Mouse (Mus musculus): ENCODE measurements around the gene Pbx4. TPM values are rescaled to one million over a fixed set of nuclear protein-coding genes. Genes with fewer than 3 reads are reported as not detected.
A peak's percentile ranks its signal among the peaks of the same experiment; 100 is the strongest.

Gene Pbx4
- polyA plus RNA-seq, 2 experiments: 6.6 to 6.8 TPM

DNA sequence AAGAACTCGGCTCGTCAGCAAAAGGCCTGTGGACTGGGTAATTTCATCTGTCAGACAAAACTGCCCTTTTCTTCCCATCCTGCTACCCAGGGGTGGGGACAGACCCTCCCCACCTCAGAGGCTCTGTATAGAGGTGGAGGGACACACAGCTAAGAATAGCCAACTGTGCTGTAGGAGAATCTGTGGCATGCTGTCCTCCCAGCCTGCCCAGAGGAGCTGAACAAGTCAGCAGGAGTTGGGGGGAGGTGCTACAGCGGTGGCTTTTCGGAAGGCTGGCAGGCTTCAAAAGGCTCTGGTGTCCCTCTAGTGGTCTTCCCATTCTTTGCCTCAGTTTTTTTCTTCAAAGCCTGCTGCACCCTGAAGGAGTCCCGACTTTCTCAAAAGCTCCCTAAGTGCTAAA is 83.5 kb downstream of the Pbx4 start:
- no peak for DNase-seq (ENCODE audit: low spot score)
- Histone ChIP-seq H3K4me2 (replicated peaks; ENCODE audit: low read depth, low read length, severe bottlenecking) (no peak overlapping the region), H3K4me3 (replicated peaks; ENCODE audit: low read length) (no peak overlapping the region), H3K36me3 (ENCODE audit: control insufficient read depth, insufficient read depth, low read length) (peaks cover 72% of the 10 kb centered on the region), H3K27me3 (ENCODE audit: control insufficient read depth, insufficient read depth, low read length) (no peaks in the 10 kb centered on the region), H3K27ac (replicated peaks; ENCODE audit: low read depth, low read length) (no peak overlapping the region), H3K4me1 (ENCODE audit: control insufficient read depth, insufficient read depth, low read length) (peaks cover 4% of the 10 kb centered on the region; the same call in 1 of the 2 replicates), H3K9ac (ENCODE audit: low read depth, low read length, severe bottlenecking) (no peak overlapping the region), H3K9me3 (ENCODE audit: control insufficient read depth, low read length) (no peaks in the 10 kb centered on the region)
- 62% methylated on average over 5 of the region's 5 CpGs for WGBS
- no peak for ATAC-seq (ENCODE audit: low FRiP score, low read depth)
- TF ChIP-seq POLR2A (IDR thresholded peaks at IDR 0.05; ENCODE audit: borderline replicate concordance, extremely low read depth, insufficient read depth, insufficient read length): no peak

GRCm38 (mm10) chr8:69918506-69918905 is 86.2 kb downstream of the Pbx4 start:
- Histone ChIP-seq H3K9me3 (ENCODE audit: control insufficient read depth, low read length) (no peaks in the 10 kb centered on the region), H3K4me1 (ENCODE audit: control insufficient read depth, insufficient read depth, low read length) (peaks cover 4% of the 10 kb centered on the region; the same call in 1 of the 2 replicates), H3K9ac (ENCODE audit: low read depth, low read length, severe bottlenecking) (no peak overlapping the region), H3K4me3 (replicated peaks; ENCODE audit: low read length) (no peak overlapping the region), H3K27me3 (ENCODE audit: control insufficient read depth, insufficient read depth, low read length) (no peaks in the 10 kb centered on the region), H3K4me2 (replicated peaks; ENCODE audit: low read depth, low read length, severe bottlenecking) (no peak overlapping the region), H3K36me3 (ENCODE audit: control insufficient read depth, insufficient read depth, low read length) (peaks cover 45% of the 10 kb centered on the region), H3K27ac (replicated peaks; ENCODE audit: low read depth, low read length) (no peak overlapping the region)
- DNase-seq (ENCODE audit: low spot score) (no peak), ATAC-seq (ENCODE audit: low FRiP score, low read depth) (no peak)
- TF ChIP-seq POLR2A (IDR thresholded peaks at IDR 0.05; ENCODE audit: borderline replicate concordance, extremely low read depth, insufficient read depth, insufficient read length): no peak

DNA sequence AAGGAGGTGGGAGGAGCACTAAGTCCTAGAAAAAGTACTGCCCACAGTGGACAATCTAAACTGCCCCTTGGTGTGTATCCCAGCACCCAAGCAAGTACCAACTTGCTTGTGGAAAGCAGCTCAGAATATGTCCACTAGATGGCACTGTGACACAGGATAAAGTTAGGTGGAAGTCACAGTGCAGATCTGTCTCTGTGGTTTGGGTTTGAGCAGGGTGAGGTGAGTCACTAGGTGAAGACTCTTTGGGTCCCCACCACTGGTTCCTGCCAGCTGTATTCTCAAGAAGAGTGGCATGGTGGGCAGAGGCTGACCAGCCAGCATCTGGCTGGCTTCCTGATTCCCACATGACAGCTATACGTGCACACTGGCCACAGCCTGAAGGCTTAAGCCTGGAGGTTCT is 86.7 kb downstream of the Pbx4 start:
- no peaks in the 10 kb centered on the region for H3K27me3 ChIP-seq (ENCODE audit: control insufficient read depth, insufficient read depth, low read length)
- 47% methylated on average over 1 of the region's 1 CpGs for WGBS
- H3K36me3 ChIP-seq (ENCODE audit: control insufficient read depth, insufficient read depth, low read length): peaks cover 40% of the 10 kb centered on the region
- H3K4me2 ChIP-seq (replicated peaks; ENCODE audit: low read depth, low read length, severe bottlenecking): no peak overlapping the region
- no peak overlapping the region for H3K9ac ChIP-seq (ENCODE audit: low read depth, low read length, severe bottlenecking)
- H3K4me1 ChIP-seq (ENCODE audit: control insufficient read depth, insufficient read depth, low read length): peaks cover 4% of the 10 kb centered on the region; the same call in 1 of the 2 replicates
- no peak overlapping the region for H3K27ac ChIP-seq (replicated peaks; ENCODE audit: low read depth, low read length)
- no peaks in the 10 kb centered on the region for H3K9me3 ChIP-seq (ENCODE audit: control insufficient read depth, low read length)
- DNase-seq (ENCODE audit: low spot score) (peak; percentile 80), ATAC-seq (ENCODE audit: low FRiP score, low read depth) (peak; percentile 72)
- no peak overlapping the region for H3K4me3 ChIP-seq (replicated peaks; ENCODE audit: low read length)
- TF ChIP-seq POLR2A (IDR thresholded peaks at IDR 0.05; ENCODE audit: borderline replicate concordance, extremely low read depth, insufficient read depth, insufficient read length): no peak

DNA sequence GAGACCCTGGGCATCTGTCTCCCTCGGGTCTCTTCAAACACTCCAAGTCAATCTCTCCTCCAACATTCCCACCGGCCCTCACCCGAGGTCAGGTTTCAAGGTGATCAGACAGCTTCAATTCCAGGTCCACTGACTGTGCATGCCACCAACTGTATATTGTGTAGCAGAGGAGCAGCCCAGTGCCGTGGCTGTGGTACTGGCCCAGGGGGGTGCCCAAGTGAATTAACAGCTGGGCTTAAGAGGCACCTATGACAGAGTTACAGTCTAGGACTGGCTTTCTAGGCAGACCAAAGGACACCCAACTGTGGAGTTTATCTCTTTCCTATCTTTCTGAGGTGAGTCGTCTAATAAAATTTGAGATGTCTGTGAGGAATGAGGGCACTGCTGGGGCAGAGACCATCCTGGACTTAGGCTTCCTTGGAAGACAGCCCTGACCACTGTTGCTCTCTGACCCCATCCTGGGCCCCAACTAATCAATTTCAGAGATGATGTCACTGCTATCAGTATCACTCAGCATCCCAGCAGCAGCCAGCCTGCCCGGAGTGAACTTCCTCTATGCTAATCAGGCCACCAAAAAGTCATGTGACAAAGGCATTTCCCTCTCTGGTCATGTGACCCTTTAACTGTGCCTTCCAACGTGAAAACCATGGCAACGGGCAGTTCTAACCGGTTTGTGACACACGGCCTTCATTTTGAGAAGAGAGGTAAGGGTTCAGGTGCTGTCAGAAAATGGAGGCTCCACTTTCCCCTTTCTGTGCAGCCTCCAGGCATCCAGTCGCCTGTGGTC is 87.8 kb downstream of the Pbx4 start:
- Histone ChIP-seq H3K36me3 (ENCODE audit: control insufficient read depth, insufficient read depth, low read length) (peaks cover 29% of the 10 kb centered on the region), H3K27ac (replicated peaks; ENCODE audit: low read depth, low read length) (0 out of 2 replicates have a peak overlapping the region, but pooled peaks have one; percentile 3), H3K4me1 (ENCODE audit: control insufficient read depth, insufficient read depth, low read length) (peaks cover 4% of the 10 kb centered on the region; the same call in 1 of the 2 replicates), H3K27me3 (ENCODE audit: control insufficient read depth, insufficient read depth, low read length) (no peaks in the 10 kb centered on the region), H3K9ac (ENCODE audit: low read depth, low read length, severe bottlenecking) (no peak overlapping the region), H3K4me3 (replicated peaks; ENCODE audit: low read length) (no peak overlapping the region), H3K9me3 (ENCODE audit: control insufficient read depth, low read length) (no peaks in the 10 kb centered on the region), H3K4me2 (replicated peaks; ENCODE audit: low read depth, low read length, severe bottlenecking) (no peak overlapping the region)
- DNase-seq (ENCODE audit: low spot score) (peak; percentile 31), ATAC-seq (ENCODE audit: low FRiP score, low read depth) (peak; percentile 34; the same call in 1 of the 2 replicates)
- 37% methylated on average over 11 of the region's 11 CpGs for WGBS
- no peak for TF ChIP-seq POLR2A (IDR thresholded peaks at IDR 0.05; ENCODE audit: borderline replicate concordance, extremely low read depth, insufficient read depth, insufficient read length)

- Histone ChIP-seq H3K4me3 (replicated peaks; ENCODE audit: low read length) (no peak overlapping the region), H3K4me1 (ENCODE audit: control insufficient read depth, insufficient read depth, low read length) (peaks cover 4% of the 10 kb centered on the region; the same call in 1 of the 2 replicates), H3K27me3 (ENCODE audit: control insufficient read depth, insufficient read depth, low read length) (no peaks in the 10 kb centered on the region), H3K9ac (ENCODE audit: low read depth, low read length, severe bottlenecking) (no peak overlapping the region), H3K4me2 (replicated peaks; ENCODE audit: low read depth, low read length, severe bottlenecking) (no peak overlapping the region), H3K27ac (replicated peaks; ENCODE audit: low read depth, low read length) (no peak overlapping the region), H3K36me3 (ENCODE audit: control insufficient read depth, insufficient read depth, low read length) (peaks cover 18% of the 10 kb centered on the region), H3K9me3 (ENCODE audit: control insufficient read depth, low read length) (no peaks in the 10 kb centered on the region)
- ATAC-seq (ENCODE audit: low FRiP score, low read depth): no peak
- no peak for DNase-seq (ENCODE audit: low spot score)
- 85% methylated on average over 2 of the region's 2 CpGs for WGBS
- no peak for TF ChIP-seq POLR2A (IDR thresholded peaks at IDR 0.05; ENCODE audit: borderline replicate concordance, extremely low read depth, insufficient read depth, insufficient read length)
These were observed 88.8 kb downstream of the Pbx4 start for GRCm38 (mm10) chr8:69921141-69921540.

Other genes with a start within 250 kb of the Pbx4 start
- 13.7 and 14.9 TPM in 2 replicates for gene Zfp868, start 206.9 kb upstream of the Pbx4 start, polyA plus RNA-seq (2012; rRNA removed)
- 23.5 and 24.7 TPM in 2 replicates for gene Zfp868, start 206.9 kb upstream of the Pbx4 start, polyA plus RNA-seq (2014; fragmentation: Nextera tagmentation; extraction: Ambion mirVana)
- gene Zfp964, start 178.0 kb upstream of the Pbx4 start, polyA plus RNA-seq (2012; rRNA removed): 2.1 and 2.2 TPM in 2 replicates
- gene Zfp964, start 178.0 kb upstream of the Pbx4 start, polyA plus RNA-seq (2014; fragmentation: Nextera tagmentation; extraction: Ambion mirVana): 1.5 and 1.8 TPM in 2 replicates
- gene Zfp869, start 121.8 kb upstream of the Pbx4 start, polyA plus RNA-seq (2012; rRNA removed): 11.5 and 16.8 TPM in 2 replicates
- 32.4 and 32.5 TPM in 2 replicates for gene Zfp869, start 121.8 kb upstream of the Pbx4 start, polyA plus RNA-seq (2014; fragmentation: Nextera tagmentation; extraction: Ambion mirVana)
- 9.3 and 10.0 TPM in 2 replicates for gene Zfp963, start 82.5 kb upstream of the Pbx4 start, polyA plus RNA-seq (2012; rRNA removed)
- gene Zfp963, start 82.5 kb upstream of the Pbx4 start, polyA plus RNA-seq (2014; fragmentation: Nextera tagmentation; extraction: Ambion mirVana): 8.2 and 8.7 TPM in 2 replicates
- 1.1 TPM in 1 of 2 replicates, not detected in the other for gene Gm20422, start 57.6 kb upstream of the Pbx4 start, polyA plus RNA-seq (2012; rRNA removed)
- gene Gm20422, start 57.6 kb upstream of the Pbx4 start, polyA plus RNA-seq (2014; fragmentation: Nextera tagmentation; extraction: Ambion mirVana): 0.62 and 1.5 TPM in 2 replicates
- 79.7 and 118 TPM in 2 replicates for gene Atp13a1, start 41.3 kb upstream of the Pbx4 start, polyA plus RNA-seq (2012; rRNA removed)
- gene Atp13a1, start 41.3 kb upstream of the Pbx4 start, polyA plus RNA-seq (2014; fragmentation: Nextera tagmentation; extraction: Ambion mirVana): 44.8 and 47.8 TPM in 2 replicates
- 24.8 and 29.5 TPM in 2 replicates for gene Zfp866, start 41.3 kb upstream of the Pbx4 start, polyA plus RNA-seq (2012; rRNA removed)
- 30.6 and 36.0 TPM in 2 replicates for gene Zfp866, start 41.3 kb upstream of the Pbx4 start, polyA plus RNA-seq (2014; fragmentation: Nextera tagmentation; extraction: Ambion mirVana)
- 25.4 and 27.8 TPM in 2 replicates for gene Gmip, start 23.8 kb upstream of the Pbx4 start, polyA plus RNA-seq (2012; rRNA removed)
- 7.7 and 8.5 TPM in 2 replicates for gene Gmip, start 23.8 kb upstream of the Pbx4 start, polyA plus RNA-seq (2014; fragmentation: Nextera tagmentation; extraction: Ambion mirVana)
- gene Lpar2, start 10.1 kb upstream of the Pbx4 start, polyA plus RNA-seq (2012; rRNA removed): 4.1 and 6.4 TPM in 2 replicates
- 1.5 TPM in 2 replicates for gene Lpar2, start 10.1 kb upstream of the Pbx4 start, polyA plus RNA-seq (2014; fragmentation: Nextera tagmentation; extraction: Ambion mirVana)
- 2.6 and 3.6 TPM in 2 replicates for gene Cilp2, start 55.2 kb downstream of the Pbx4 start, polyA plus RNA-seq (2012; rRNA removed)
- 1.5 and 1.9 TPM in 2 replicates for gene Cilp2, start 55.2 kb downstream of the Pbx4 start, polyA plus RNA-seq (2014; fragmentation: Nextera tagmentation; extraction: Ambion mirVana)
- gene Tssk6, start 69.7 kb downstream of the Pbx4 start, polyA plus RNA-seq (2012; rRNA removed): 0.84 and 1.2 TPM in 2 replicates
- 4.1 TPM in 2 replicates for gene Tssk6, start 69.7 kb downstream of the Pbx4 start, polyA plus RNA-seq (2014; fragmentation: Nextera tagmentation; extraction: Ambion mirVana)
- gene Ndufa13, start 70.1 kb downstream of the Pbx4 start, polyA plus RNA-seq (2012; rRNA removed): 85.3 and 97.4 TPM in 2 replicates
- gene Ndufa13, start 70.1 kb downstream of the Pbx4 start, polyA plus RNA-seq (2014; fragmentation: Nextera tagmentation; extraction: Ambion mirVana): 187 and 190 TPM in 2 replicates
- 5.4 and 8.6 TPM in 2 replicates for gene Yjefn3, start 70.2 kb downstream of the Pbx4 start, polyA plus RNA-seq (2012; rRNA removed)
- gene Yjefn3, start 70.2 kb downstream of the Pbx4 start, polyA plus RNA-seq (2014; fragmentation: Nextera tagmentation; extraction: Ambion mirVana): 4.2 and 5.5 TPM in 2 replicates
- gene Gatad2a, start 163.9 kb downstream of the Pbx4 start, polyA plus RNA-seq (2012; rRNA removed): 49.2 and 62.3 TPM in 2 replicates
- gene Gatad2a, start 163.9 kb downstream of the Pbx4 start, polyA plus RNA-seq (2014; fragmentation: Nextera tagmentation; extraction: Ambion mirVana): 65.0 and 78.3 TPM in 2 replicates
- 85.5 and 124 TPM in 2 replicates for gene Mau2, start 210.2 kb downstream of the Pbx4 start, polyA plus RNA-seq (2012; rRNA removed)
- 50.5 and 51.8 TPM in 2 replicates for gene Mau2, start 210.2 kb downstream of the Pbx4 start, polyA plus RNA-seq (2014; fragmentation: Nextera tagmentation; extraction: Ambion mirVana)
- gene Sugp1, start 210.3 kb downstream of the Pbx4 start, polyA plus RNA-seq (2012; rRNA removed): 21.3 and 25.4 TPM in 2 replicates
- gene Sugp1, start 210.3 kb downstream of the Pbx4 start, polyA plus RNA-seq (2014; fragmentation: Nextera tagmentation; extraction: Ambion mirVana): 32.6 and 34.4 TPM in 2 replicates
- gene Tm6sf2, start 240.4 kb downstream of the Pbx4 start, polyA plus RNA-seq (2012; rRNA removed): 5.2 and 7.2 TPM in 2 replicates
- 0.54 and 1.2 TPM in 2 replicates for gene Tm6sf2, start 240.4 kb downstream of the Pbx4 start, polyA plus RNA-seq (2014; fragmentation: Nextera tagmentation; extraction: Ambion mirVana)

All from limb, embryonic 14.5 days (tissue).